Mouse (Mus musculus) kidney, embryonic 16.5 days (tissue): ENCODE measurements around the gene Sdr16c6. TPM values are rescaled to one million over a fixed set of nuclear protein-coding genes. Genes with fewer than 3 reads are reported as not detected.

Source experiments
- ATAC-seq: fragments of 200-750 bp; cut with Nextera tagmentation; 2 replicates; pipeline ENCODE4 v1.8.0; 2017; ENCODE audit warnings: moderate TSS enrichment; ENCODE audit not compliant: low FRiP score, low TSS enrichment
- H3K27ac ChIP-seq: fragments of 300-500 bp; sonication (generic); 2 replicates; pipeline ENCODE4 v1.5.1; 2014; ENCODE audit warnings: low read length
- H3K27me3 ChIP-seq: fragments of 300-500 bp; sonication (generic); 2 replicates; pipeline ENCODE4 v1.6.1; 2014; ENCODE audit warnings: low read length, control low read depth, mixed read lengths; ENCODE audit not compliant: insufficient read depth
- H3K36me3 ChIP-seq: fragments of 300-500 bp; sonication (generic); 2 replicates; pipeline ENCODE4 v1.6.1; 2014; ENCODE audit warnings: low read length, control low read depth, mixed read lengths; ENCODE audit not compliant: insufficient read depth
- H3K4me1 ChIP-seq: fragments of 300-500 bp; sonication (generic); 2 replicates; pipeline ENCODE4 v1.6.1; 2014; ENCODE audit warnings: low read length, control low read depth, mixed read lengths; ENCODE audit not compliant: insufficient read depth
- H3K4me2 ChIP-seq: fragments of 300-500 bp; sonication (generic); replicated peaks from 2 replicates; pipeline ENCODE4 v1.6.1; 2014; ENCODE audit warnings: low read depth, low read length
- H3K4me3 ChIP-seq: fragments of 300-500 bp; sonication (generic); 2 replicates; pipeline ENCODE4 v1.5.1; 2014; ENCODE audit warnings: mild to moderate bottlenecking, low read length
- H3K9ac ChIP-seq: fragments of 300-500 bp; sonication (generic); replicated peaks from 2 replicates; pipeline ENCODE4 v1.6.1; 2014; ENCODE audit warnings: low read length
- H3K9me3 ChIP-seq: fragments of 300-500 bp; sonication (generic); 2 replicates; pipeline ENCODE4 v1.6.1; 2016; ENCODE audit warnings: low read length, control low read depth
- WGBS: fragments of 180-500 bp; shearing (Covaris S2); extraction: QIAGEN DNeasy Blood & Tissue Kit; methylation state at CpG from one replicate; pipeline ENCODE4 v1.1.7; 2014; 5-methylcytosine and 5-hydroxymethylcytosine counted together
- polyA plus RNA-seq: library from polyadenylated mRNA; unstranded; fragments of >200 nt; fragmentation: Nextera tagmentation; extraction: Ambion mirVana; gene quantifications from 2 replicates; pipeline ENCODE4 v1.2.1, GENCODE M21; 2015

Gene Sdr16c6
- polyA plus RNA-seq = not detected in 2 replicates

- H3K9ac ChIP-seq = no peak within 1 kb of the TSS
- no peak within 1 kb of the TSS for H3K4me3 ChIP-seq
- no peaks in the 10 kb centered on the region for H3K9me3 ChIP-seq
- ATAC-seq = no peak
- H3K4me1 ChIP-seq = no peaks in the 10 kb centered on the region
- H3K27me3 ChIP-seq = no peaks in the 10 kb centered on the region
- H3K4me2 ChIP-seq = no peak within 1 kb of the TSS
- 81% methylated on average over 3 of the region's 3 CpGs for WGBS
- H3K36me3 ChIP-seq = no peaks in the 10 kb centered on the region
- no peak within 1 kb of the TSS for H3K27ac ChIP-seq
These were observed at the start of gene Sdr16c6 for GRCm38 (mm10) chr4:4077372-4077771. Sdr16c6 (minus strand) TSS chr4:4077522.

- no peaks in the 10 kb centered on the region for H3K9me3 ChIP-seq
- no peak overlapping the region for H3K4me2 ChIP-seq
- ATAC-seq = no peak
- no peak overlapping the region for H3K9ac ChIP-seq
- H3K36me3 ChIP-seq = no peaks in the 10 kb centered on the region
- H3K27ac ChIP-seq = no peak overlapping the region
- no peaks in the 10 kb centered on the region for H3K4me1 ChIP-seq
- no peak overlapping the region for H3K4me3 ChIP-seq
- no peaks in the 10 kb centered on the region for H3K27me3 ChIP-seq
These were observed 2.9 kb upstream of the Sdr16c6 start for GRCm38 (mm10) chr4:4080180-4080579.

- Histone ChIP-seq H3K4me3 (no peak overlapping the region), H3K4me1 (no peaks in the 10 kb centered on the region), H3K9ac (no peak overlapping the region), H3K27me3 (no peaks in the 10 kb centered on the region), H3K36me3 (no peaks in the 10 kb centered on the region), H3K4me2 (no peak overlapping the region), H3K27ac (no peak overlapping the region), H3K9me3 (no peaks in the 10 kb centered on the region)
- no peak for ATAC-seq
- 87% methylated on average over 3 of the region's 3 CpGs for WGBS
These were observed 1.8 kb upstream of the Sdr16c6 start for GRCm38 (mm10) chr4:4079132-4079531.

- H3K4me2 ChIP-seq = no peak overlapping the region
- H3K27ac ChIP-seq = no peak overlapping the region
- no peaks in the 10 kb centered on the region for H3K4me1 ChIP-seq
- H3K9ac ChIP-seq = no peak overlapping the region
- H3K36me3 ChIP-seq = no peaks in the 10 kb centered on the region
- WGBS = 95% methylated on average over 2 of the region's 2 CpGs
- ATAC-seq = no peak
- no peak overlapping the region for H3K4me3 ChIP-seq
- H3K27me3 ChIP-seq = no peaks in the 10 kb centered on the region
- no peaks in the 10 kb centered on the region for H3K9me3 ChIP-seq
These were observed 1.3 kb downstream of the Sdr16c6 start for GRCm38 (mm10) chr4:4076001-4076400.

Other genes with a start within 250 kb of the Sdr16c6 start
- 789 and 852 TPM in 2 replicates for gene Gm11808, start 103.9 kb downstream of the Sdr16c6 start, polyA plus RNA-seq